Mouse (Mus musculus) megakaryocyte progenitor cell, adult 5-6 weeks (primary cell): Measurements from ENCODE around the gene Smarca1. TPM values are rescaled to one million over a fixed set of nuclear protein-coding genes. Genes with fewer than 3 reads are reported as not detected.
A peak's percentile ranks its signal among the peaks of the same experiment; 100 is the strongest.

Experiments
- ATAC-seq: replicated peaks from 2 replicates; pipeline ENCODE4 v1.8.0; 2016; ENCODE audit warnings: mild to moderate bottlenecking, moderate TSS enrichment, inconsistent platforms; ENCODE audit not compliant: poor library complexity
- total RNA-seq, 2 experiments: library from RNA; stranded (forward) in 1 of 2; stranded (reverse) in 1 of 2; fragments of 157-497, 149-512 nt in 1 of 2; fragments of 200-1000 nt in 1 of 2; gene quantifications; 2 replicates each; pipeline versions ENCODE4 v1.2.3 to v1.2.4; 2015 to 2017

Smarca1 gene
- total RNA-seq (2015) (not detected in 2 replicates), total RNA-seq (2017) (not detected in 2 replicates)

DNA sequence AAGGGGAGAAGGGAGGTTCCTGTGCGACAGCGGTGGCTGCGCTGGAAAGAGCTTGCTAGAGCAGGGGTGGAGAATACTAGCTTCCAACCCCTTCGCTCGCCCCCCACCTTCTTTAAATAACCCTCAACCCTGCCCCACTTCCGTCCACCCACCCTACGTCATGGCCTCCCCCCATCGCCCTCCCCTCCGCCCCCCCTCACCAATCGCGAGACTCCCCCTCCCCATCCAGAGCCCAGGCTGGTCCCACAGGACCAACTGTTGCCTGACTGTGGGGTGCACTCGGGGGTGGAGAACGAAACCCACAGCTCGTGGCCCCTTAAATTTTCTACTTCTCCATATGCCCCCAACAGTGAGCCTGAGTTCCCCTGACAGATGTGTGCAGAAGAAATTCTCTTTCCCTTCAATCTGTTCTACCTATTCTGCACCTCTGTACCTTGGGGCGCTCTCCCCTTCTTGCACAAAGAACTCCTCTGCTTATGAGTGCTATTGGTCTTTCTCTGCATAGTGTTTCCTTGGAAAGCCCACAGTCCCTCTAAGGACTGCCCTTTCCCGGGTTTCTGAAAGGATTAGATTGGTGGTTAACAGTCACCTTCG, at the start of gene Smarca1:
Gene Smarca1, minus strand, starts transcription at position 544 of the 594 bp plus-strand sequence.
- no peak for ATAC-seq

DNA sequence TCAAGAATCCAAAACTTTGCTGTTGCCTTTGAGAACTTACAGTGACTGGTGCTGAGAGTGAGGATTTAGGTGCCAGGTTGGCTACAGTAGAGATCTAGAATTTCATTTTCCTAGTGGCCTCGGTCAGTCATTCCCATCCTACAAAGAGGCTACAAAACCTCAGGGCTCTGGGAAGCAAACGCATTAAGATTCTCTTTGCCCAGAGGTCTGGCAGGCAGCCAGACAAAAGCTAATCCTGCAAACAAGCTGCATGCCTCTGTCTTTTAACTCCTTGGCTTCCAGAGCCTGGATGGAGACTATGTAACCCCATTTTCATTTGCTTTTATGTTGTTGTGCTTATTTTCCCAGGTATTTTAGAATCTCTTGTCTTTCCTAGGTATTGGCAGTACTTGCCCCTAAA, 45.0 kb upstream of the Smarca1 start:
- no peak for ATAC-seq

DNA sequence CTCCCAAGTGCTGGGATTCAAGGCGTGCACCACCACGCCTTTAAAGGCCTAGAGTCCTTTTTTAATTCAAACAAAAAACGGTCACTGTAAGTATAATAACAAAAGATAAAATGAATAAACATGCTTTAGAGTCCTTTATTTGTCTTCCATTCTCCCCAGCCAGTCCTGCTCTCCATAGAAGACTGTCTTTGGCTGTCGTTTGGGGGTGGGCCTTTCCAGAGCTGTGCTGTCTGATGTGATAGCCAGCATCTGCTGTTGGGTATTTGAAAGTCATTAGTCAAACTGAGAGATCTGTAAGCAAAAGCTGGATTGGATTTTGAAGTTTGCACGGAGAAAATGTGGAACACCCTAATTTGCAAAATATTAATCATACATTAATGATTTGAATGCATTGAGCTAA, 44.1 kb upstream of the Smarca1 start:
- no peak for ATAC-seq

DNA sequence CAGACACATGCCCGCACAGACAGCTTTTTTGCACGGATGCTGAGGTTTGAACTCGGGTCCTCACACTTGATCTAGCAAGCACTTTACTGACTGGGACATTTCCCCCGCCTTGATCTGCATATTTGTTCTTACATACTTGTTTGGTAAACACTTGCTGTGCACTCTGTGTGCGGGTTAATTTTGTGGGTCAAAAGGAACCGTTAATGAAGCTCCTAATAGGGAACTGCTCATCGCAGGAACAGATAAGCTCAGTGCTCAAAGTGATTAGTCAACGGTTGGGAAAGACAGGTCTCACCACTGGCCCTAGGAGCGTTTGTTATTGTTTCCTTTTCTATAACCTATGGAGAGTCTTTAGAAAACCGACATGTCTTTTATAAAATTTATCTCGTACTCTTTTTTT, 41.6 kb upstream of the Smarca1 start:
- ATAC-seq = no peak

DNA sequence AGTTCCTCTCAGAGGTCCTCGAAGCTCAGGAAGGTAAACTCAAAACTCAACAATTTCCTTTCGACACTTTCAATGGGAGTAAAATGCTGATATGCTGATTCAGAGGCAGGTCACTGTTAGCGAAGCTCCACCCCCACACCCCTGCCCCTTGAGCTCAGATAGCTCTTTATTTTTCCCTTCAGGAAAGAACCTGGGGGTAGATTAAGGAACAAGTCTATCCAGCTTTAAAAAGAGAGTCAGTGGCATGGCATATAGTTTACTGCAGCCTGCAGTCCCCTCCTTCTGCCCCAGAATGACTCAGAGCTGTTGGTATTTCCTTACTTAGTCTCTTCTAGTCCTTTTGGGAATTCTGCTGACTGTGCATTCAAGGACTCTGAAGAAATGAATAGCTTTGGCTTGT, 37.7 kb upstream of the Smarca1 start:
- no peak for ATAC-seq

DNA sequence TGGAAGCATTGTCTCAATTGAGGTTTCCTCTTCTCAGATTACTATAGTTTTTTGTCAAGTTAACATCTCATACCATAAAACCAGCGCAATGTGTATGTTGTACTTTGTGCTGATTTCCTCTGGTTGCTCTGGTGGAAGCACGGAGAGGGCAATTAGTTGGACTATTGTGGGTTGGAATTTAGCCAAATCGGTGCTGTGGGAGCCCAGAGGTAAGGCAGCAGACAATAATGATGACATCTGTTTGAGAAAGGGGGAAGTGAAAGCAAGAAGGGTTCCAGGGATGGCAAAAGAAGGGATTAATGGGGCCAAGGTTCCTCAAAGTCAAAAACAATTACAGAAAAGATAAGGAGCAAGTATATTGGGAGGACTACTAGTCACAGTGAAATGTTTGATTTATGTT, 35.2 kb upstream of the Smarca1 start:
- ATAC-seq = peak; percentile 85

DNA sequence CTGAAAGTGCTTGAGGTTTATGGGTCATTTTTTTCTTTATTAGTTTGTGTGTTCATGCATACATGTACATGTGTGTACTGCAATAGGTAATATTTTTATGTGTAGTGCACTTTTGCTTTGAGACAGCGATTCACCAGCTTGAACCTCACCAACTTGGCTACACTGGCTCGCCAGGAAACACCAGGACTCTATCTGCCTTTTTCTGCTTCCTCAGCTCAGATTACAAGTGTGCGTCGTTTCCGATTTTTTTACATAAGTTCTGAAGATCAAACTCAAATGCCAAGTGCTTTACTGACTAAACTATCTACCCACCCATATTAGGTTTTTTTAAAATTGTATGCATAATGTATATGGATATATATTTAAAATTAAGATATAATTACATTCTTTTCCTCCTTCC, 27.8 kb upstream of the Smarca1 start:
- ATAC-seq = no peak

DNA sequence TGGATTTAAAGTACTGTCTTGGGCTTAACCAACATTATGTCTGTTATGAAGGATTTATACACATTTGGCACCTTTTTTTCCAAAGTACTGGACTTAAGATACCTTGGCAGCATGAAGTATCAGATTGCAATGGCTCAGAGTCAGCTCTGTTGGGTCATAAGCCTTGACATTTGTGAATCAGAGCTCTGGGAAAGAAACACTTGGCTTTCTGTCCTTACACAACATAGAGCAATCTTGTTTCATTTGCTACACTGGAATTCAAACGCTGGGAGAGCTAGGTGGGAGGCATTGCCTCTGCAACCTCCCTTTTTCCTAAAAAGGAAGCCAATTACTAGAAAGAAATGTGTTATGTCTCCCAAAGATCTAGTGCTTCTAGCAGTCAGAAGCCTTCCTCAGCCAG, 24.1 kb upstream of the Smarca1 start:
- ATAC-seq = no peak

DNA sequence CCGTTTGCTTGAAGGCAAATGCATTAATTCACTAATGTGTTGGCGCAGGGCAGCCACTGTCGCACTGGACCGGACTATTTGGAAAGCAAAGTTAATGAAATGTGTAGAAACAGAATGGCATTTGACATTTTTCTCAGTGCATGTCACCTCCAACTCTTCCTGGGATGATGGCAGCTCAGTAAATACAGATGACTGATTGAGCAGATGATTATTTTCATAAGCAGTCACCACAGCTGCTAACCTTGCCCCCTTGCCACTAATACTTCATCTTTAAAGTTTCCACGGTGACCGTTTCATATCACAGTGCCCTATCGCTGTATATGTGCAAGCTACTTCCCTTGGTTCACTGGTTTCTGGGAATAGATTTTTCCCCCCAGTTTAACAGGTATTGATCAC, 20.8 kb upstream of the Smarca1 start:
- peak; percentile 42 for ATAC-seq

DNA sequence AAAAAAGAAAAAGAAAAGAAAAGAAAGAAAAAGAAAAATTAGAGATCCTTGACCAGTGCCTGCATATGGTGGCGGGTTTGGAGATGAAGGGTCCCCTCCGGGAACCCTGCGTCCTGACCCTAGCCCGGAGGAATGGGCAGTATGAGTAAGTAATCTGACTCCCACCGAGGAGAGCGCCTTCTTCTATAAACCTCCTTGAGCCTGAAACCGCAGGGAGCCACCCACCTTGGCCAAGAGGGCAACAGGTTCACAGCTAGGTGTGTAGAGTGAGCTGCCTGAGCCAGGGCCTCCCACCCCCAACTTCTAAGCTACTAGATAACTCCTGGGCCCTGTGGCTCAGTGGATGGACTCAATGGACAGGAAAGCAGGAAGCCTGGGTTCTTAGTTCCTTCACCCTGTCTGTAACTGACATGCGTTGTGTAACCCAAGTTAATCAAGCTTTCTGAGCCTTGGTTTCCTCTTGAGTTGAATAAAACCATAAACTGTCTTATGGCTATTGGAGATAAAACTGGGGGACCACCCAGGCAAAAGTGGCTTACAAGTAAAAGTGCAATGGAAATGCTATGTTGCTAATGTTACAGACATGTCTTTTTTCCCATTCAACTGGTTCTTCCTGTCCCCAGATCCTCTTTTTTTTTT, 20.2 kb upstream of the Smarca1 start:
- peak; percentile 75 for ATAC-seq

DNA sequence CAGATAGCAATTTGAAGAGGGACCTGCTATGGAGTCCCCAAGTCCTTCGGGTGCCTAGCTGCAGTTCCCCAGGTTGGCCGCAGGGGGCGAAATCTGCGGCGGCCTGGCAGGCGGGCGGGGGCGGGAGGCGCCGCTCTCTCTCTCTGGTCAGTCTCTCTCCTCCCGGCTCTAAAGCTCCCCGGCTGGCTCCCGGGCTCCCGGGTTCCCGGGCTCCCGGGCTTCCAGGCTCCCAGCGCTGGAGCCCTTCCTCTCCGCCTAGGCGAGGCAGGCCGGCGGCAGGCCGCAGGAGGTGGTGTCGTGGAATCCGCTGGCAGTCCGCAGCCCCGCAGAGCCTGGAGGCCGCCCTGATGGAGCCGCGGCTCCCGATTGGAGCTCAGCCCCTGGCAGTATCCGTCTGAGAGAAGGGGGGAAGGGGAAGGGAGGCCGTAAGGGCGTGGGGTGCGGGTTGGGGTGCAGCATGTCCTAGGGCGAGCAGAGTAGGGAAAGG, 19.6 kb upstream of the Smarca1 start, which contains the start of gene Ocrl:
Gene Ocrl, plus strand, starts transcription at position 82 of the 487 bp plus-strand sequence.
- peak; percentile 79 for ATAC-seq

DNA sequence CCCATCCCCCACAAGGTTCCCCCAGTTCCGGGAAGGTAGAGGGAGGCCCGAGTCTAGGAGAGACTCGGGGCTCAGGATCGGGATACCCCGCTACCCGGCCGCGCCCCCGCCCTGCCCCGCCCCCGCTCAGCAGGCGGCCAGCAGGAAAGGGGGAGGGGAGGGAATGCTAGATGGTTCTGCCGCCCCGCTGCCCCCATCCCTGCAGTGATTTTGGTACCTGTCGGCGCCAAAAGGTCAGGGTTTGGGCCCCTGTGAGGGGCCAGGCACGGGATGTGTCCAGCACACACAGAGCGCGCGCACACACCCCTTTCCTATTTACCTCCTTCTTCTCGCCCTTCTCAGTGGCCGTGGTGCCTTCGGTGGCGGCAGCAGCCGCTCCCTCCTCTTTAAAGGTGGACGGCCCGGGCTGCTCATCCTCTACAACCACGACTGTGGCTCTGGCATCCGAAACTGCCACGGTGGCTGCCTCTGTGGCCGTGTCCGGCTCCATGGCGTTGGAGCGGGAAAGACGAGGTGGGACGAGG, 805 bp downstream of the Smarca1 start:
- ATAC-seq = no peak

DNA sequence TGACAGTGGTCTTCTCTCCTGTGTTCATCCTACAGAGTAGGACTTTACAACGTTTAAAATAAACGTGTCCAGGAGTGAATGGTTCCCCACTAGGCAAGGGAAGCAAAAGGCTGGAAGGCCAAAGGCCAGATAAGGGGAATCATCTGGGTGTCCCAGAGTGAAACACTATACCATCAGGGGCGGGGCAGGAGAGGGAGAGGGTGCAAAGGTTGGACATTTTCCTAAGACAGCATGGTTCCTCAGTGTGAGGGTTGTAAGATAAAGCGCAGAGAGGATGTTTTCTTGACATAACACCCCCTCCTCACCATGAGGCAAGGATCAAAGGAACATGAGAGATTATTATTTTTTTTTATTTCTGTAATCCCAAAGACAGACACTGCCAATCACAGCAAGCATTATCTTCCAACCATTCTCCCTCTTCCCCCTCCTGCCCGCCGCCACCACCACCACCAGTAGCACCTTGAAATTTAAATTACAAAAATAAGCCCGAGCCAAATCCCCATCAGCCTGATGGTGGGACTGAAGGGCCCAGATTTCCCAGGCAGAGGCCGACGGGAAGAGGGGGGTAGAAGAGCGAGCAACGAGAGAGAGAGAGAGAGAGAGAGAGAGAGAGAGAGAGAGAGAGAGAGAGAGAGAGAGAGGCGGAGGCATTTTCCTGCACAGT, 1.4 kb downstream of the Smarca1 start:
- ATAC-seq = no peak

DNA sequence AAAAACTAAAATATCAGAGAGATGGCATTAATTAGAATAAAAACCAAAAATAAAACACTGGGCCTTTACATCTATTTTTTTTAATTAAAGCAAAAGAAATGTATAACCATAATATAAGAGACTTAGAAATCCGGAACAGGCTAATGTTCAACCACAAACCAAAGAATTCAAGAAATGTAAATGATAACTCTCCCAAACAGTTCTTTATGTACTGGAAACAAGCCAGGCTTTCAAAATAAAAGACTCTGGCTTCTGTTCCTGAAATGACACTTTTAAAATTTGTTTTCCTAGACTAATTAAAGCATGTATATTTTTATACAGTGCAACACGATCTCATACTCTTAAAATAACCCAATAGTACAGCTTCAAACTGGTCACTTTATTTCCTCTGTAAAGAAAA, 5.4 kb downstream of the Smarca1 start:
- no peak for ATAC-seq

DNA sequence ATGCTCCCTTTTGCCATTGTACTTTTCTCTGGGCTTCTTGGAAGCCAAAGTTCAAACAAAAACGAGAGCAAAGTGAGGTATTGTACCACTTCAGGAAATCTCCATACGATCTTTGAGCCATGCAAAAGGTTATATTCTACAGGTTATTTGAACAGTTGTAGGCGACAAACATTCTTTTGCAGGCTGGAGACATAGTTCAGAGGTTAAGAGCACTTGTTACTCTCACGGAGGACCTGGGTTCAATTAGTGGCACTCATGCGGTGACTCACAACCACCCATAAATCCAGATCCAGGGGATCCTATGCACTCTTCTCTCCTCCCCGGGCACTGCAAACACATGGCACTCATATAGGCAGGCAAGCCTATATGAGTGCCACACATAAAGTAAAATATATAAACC, 10.0 kb downstream of the Smarca1 start:
- no peak for ATAC-seq

DNA sequence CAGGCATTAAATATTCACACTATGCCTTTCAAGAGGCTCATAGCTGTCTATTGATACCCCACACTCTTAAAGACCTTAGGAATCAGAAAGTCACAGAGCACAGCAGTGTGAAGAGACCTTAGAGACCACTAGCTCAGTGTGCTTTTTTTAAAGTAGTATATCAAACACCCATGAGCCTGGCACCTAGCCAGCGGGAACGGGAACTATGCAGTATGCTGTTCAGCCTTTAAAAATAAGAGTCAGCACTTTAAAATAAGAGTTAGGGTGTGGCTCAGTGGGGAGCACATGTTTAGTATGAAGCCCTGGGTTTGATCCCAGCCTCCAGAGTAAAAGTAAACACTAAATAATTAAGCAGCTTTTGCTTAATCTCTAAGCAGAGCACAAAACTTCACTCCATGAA, 12.7 kb downstream of the Smarca1 start:
- ATAC-seq = peak; percentile 52; the same call in 1 of the 2 replicates

DNA sequence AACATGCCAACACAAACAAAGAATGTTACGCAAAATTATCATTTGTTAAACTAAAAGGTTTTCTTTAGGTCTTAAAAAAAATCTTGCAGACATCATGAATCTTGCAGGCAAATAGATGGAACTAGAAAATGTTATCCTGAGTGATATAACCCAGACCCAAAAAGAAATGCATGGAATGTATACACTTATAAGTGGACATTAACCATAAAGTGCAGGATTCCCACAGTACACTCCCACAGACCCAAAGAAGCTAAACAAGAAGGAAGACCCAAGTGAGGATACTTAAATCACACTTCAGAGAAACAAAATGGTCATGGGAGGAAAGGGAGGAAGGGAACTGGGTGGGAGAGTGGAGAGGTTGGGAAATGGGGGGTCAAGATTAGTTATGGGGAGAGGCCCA, 34.2 kb downstream of the Smarca1 start:
- ATAC-seq = no peak

DNA sequence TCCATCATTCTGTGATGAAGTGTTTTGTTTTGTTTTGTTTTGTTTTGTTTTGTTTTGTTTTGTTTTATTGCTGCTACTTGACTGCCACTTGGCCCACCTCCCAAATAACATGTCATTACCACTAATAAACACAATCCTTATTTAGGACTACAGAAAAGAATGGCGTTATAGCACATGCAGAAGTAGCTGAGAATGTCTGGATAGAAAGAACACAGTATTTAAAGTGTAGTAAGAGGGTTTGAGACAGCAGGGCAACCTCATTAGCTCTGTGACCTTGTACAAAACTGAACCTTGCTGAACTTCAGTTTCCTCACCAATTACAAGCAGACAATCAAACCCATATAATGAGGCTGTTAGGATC, 57.0 kb downstream of the Smarca1 start:
- ATAC-seq = no peak

DNA sequence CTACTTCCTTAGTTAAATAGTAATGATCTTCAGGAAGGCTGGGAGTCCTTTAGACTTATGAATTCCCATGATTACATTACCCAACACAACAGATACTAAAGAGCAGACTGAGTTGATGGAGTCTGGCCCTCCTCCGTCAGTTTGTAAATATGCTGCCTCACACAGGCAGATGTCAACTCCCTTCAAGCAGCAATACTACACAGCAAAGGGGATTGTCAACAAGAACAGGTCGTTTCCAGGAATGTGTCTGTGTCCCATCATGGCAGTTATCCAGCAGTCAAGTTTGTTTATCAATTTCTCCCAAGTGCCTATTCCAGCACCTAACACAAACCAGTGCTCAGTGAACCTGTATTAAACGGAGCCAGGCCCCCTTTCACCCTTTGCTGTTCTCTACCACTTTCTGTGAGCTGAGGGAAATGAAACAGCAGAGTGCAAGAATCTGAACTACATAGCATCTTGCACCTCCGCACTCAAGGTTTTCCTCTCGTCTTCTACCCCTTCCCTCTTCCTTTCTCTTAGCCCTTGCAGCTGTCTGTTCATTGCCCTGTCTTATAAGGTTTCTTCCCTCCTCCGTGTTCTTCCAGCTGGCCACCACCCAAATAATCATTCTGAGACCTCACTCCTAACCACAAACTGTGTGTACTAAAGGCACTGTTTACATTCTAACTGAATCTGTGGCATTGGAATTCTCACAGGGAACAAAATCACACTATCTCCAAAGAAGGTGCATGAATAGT, 57.5 kb downstream of the Smarca1 start:
- no peak for ATAC-seq

DNA sequence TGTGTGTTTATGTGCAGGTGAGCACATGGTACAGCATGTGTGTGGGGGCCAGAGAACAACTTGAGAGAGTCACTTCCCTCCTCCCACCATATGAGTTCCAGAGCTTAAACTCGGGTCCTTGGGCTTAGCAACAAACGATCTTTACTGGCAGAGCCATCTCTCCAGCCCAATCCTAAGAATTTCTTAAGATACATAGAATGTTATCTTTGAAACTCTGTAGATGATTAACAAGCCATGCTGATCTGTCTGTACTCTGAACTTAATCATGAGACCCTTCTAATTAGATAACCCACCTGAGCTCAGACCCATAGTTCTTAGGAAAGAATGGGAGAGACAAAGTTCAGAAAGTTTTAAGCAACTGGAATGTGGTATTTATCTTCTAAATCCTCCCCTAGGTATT, 59.3 kb downstream of the Smarca1 start:
- ATAC-seq = no peak

DNA sequence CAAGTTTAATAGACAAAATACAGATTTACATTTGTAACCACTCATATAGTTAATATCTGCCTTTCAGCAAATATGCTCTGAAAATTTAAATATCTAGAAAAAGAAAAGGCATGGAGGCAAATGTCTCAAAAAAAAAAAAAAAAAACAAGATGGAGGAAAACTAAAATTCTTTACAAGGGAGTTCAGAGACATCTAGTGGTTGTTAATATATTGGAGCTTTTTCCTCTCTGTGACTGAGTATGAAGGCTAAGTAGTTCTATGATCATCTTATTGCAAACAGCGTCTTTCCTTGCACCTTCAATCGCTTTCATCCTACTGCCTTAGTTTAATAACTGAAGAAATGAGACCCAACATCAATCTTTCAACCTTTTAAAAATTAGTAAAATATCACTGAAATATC, 72.2 kb downstream of the Smarca1 start:
- ATAC-seq = 0 out of 2 replicates have a peak, but pooled peaks have one; percentile 29
